Mouse (Mus musculus) urinary bladder, postnatal 36 days (tissue): ENCODE measurements around the gene Foxj2.

Source experiments
- DNase-seq, 2 experiments: peaks; one replicate each; pipeline ENCODE4 v3.0.0; 2022; ENCODE audit warnings: low spot score in 2 of 2, mixed read lengths in 1 of 2

The Foxj2 gene

GRCm38 (mm10) chr6:122813640-122814039 lies 6.1 kb upstream of the Foxj2 start:
- DNase-seq: no peak

DNA sequence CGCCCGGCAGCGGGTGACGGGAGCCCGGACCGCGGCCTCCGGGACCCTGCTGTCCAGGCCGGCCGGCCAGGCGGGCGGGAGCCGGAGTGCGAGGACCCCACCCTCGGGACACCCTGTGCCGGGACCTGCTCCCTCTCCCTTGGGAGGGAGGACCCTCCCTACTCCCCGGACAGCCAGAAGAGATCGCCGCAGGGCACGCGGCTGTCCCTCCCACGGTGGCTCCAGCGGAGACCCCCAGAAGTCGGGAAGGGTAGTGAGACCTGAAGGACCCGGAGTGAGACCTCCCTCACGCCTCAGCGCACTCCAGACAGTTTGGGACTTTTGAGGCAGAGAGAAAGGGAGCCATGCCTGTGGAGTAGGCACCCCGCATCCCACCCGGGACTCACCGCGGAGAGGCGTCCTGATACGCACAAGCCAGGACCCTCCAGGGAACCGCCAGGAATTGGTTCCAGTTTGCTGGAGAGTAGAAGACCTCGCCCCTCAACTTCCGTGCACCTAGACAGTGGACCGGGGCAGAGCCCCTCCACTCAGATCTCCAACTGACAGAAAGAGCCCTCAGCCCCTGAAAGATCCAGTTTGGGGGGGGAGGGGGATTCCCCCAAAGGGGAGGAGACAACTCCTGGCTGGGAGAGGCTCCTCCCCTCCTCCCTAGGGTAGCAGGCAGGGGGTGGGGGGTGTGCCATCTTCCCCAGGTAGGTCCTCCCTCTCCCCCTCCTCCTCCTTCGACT lies 521 bp downstream of the Foxj2 start:
- DNase-seq: peak in 1 of 2 experiments; percentile 23

- no peak for DNase-seq
These were observed 1.3 kb downstream of the Foxj2 start for GRCm38 (mm10) chr6:122820799-122821650.

DNA sequence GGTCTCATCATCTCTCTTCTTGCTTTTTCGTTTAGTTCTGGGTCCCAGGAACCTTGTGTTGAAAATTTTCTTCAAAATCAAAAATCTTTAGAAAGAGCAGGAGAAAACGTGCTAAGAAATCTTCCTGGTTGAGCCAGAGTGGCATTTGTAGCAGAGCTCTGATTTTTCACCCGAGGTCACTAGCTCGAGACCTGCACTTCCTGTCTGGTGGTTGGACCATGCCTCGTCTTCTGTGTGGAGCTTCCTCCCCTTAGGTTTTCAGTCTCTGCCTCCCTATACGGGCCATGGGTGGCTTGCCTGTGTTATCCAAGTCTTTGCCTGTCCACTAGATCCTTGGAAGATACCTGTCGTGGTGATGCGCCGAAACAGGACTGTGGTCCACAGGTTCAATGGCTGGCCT lies 2.1 kb downstream of the Foxj2 start:
- no peak for DNase-seq

DNA sequence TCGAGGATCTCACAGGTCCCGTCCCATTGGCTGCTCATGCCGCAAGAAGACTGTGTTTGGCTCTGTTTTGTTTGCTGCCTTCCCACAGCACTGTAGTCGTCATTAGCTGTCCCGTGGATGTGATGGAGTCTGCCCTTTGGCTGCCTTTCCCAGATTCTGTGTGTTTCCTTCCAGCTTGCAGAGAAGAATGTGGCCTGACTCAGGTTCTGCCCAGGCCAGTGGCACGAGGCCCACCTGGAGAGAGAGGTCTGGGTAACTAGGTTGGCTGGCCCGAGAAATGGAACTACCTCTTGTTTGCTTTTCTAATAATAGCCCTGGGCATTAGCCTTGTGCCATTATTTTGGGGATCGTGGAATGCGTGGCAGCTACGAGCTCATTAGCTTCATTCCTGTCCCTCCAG lies 4.4 kb downstream of the Foxj2 start:
- no peak for DNase-seq

- DNase-seq: no peak
These were observed 5.5 kb downstream of the Foxj2 start for GRCm38 (mm10) chr6:122825166-122825565.

GRCm38 (mm10) chr6:122825923-122826742 lies 6.4 kb downstream of the Foxj2 start:
- DNase-seq: peak; percentile 55 to 75

DNA sequence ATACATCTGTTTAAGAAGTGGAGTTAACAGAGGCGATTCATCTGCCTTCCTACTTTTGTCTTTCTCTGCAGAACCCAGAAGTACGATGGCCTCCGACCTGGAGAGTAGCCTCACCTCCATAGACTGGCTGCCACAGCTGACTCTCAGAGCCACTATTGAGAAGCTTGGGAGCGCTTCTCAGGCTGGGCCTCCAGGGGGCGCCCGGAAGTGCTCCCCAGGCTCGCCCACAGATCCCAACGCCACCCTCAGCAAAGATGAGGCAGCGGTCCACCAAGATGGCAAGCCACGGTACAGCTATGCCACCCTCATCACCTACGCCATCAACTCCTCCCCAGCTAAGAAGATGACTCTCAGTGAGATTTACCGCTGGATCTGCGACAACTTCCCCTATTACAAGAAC lies 8.4 kb downstream of the Foxj2 start:
- no peak for DNase-seq

- no peak for DNase-seq
These were observed 13.2 kb downstream of the Foxj2 start for GRCm38 (mm10) chr6:122832880-122833279.

- peak in 1 of 2 experiments; percentile 42 for DNase-seq
These were observed 14.7 kb downstream of the Foxj2 start for GRCm38 (mm10) chr6:122834365-122834764.

GRCm38 (mm10) chr6:122836974-122837373 lies 17.3 kb downstream of the Foxj2 start:
- no peak for DNase-seq

- no peak for DNase-seq
These were observed 17.8 kb downstream of the Foxj2 start for GRCm38 (mm10) chr6:122837539-122837938.

DNA sequence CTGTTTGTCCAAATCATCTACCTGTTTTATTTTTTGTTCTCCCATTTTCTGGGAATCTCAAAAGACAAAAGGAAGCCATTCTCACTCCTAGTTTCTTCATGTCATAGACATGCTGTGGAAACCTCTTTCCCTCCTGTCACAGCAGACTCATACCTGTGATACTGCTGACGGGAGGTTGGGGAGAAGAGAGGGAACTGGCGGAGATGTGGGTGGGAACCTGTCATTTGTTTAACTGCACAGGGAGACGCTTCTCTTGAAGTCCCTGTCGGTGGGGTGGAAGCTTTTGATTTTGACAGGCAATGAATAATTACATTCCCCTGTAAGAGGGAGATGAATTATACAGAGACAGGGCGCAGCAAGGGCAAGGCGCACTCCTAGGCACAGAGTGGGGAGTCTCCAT lies 24.0 kb downstream of the Foxj2 start:
- no peak for DNase-seq

DNA sequence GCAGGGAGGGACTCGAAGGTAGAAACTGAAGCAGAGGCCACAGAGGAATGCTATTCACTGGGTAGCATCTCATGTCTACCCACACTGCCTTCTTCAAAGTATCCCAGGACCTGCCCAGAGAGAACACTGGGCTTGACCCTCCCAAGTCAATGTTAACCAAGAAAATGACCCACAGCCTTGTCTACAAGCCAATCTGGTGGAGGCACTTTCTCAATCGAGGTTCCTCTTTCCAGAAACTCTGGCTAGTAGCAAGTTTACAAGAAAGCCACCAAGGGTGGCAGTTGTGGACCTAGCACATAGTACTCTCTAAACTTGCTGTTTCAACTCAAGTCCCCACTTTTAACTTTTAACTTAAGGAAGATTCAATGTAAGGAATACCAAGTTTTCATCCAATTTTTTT lies 33.0 kb downstream of the Foxj2 start:
- DNase-seq: no peak

DNA sequence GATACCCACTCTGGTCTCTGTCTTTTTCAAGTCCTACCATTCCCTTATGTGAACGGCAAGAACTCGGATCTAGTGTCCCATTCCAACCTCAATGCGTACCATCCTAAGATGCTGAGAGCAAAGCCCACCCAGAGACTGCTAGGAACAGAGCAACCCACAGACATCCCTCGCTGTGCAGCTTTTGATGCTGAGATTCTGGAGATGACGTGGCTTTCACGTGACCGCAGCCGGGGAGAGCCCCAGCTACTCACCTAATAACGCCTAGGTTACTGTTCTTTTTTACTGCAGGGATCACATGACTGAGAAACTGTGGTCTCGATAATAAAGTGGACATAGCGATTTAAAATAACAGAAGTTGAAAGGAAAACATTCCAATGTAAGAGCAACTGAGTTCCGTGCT lies 34.8 kb downstream of the Foxj2 start:
- no peak for DNase-seq

DNA sequence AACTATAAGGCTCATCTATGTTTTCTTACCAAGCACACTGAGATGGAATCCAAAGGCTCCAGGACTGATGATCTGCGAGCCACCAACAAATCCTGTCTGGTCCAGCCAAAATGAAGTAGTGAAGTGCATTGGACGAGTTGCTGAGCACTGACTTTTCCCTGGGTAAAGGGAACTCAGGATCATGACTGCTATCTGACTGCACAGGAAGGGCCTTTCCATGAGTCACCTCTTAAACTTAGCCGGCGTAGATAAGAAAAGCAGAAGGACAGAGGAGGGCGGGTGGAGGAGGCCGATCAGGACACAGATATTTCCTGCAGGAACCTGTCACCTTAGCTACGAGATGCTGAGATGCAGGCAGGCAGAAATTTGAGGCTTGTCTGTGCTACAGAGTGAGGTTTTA lies 36.2 kb downstream of the Foxj2 start, which contains the start of gene C3ar1:
Gene C3ar1 (minus strand): TSS at position 207 of the 400 bp plus-strand sequence.
- DNase-seq: peak in 1 of 2 experiments; percentile 17

DNA sequence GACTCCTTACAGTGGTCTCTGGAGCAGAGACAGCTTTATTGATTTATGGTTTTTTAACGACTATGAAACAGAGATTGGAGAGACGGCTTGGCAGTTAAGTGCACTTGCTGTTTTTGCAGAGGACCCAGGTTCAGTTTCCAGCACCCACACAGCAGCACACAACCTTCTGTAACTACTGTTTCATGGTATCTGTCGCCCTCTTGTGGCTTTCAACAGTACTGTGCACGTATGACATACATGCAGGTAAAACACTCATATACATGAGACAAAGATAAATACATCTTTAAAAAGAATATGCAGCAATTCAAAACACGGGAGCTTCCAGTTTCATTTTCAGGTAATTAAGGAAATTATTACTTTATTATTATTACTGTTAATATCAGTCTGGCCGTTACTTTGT lies 42.7 kb downstream of the Foxj2 start:
- DNase-seq: no peak

GRCm38 (mm10) chr6:122862871-122863270 lies 43.2 kb downstream of the Foxj2 start:
- DNase-seq: no peak

DNA sequence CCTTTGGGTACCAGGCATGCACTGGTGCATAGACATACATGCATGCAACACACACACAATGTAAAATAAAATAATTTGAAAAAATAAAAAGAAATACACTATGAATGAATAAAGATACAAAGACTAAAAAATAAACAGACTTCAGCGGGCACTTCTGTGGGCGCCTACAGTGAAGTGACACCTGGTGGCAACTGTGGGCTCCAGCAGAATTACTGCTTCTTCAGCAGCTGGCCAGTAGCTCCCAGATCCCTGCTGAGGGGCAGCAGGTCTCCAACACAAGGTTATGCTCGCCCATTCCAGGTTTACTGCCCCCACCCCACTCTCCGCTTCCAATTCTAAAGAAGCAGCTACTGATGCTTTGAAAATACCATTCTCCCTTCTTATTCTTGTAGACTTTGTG lies 48.2 kb downstream of the Foxj2 start:
- DNase-seq: no peak

GRCm38 (mm10) chr6:122869846-122870245 lies 50.1 kb downstream of the Foxj2 start:
- no peak for DNase-seq

DNA sequence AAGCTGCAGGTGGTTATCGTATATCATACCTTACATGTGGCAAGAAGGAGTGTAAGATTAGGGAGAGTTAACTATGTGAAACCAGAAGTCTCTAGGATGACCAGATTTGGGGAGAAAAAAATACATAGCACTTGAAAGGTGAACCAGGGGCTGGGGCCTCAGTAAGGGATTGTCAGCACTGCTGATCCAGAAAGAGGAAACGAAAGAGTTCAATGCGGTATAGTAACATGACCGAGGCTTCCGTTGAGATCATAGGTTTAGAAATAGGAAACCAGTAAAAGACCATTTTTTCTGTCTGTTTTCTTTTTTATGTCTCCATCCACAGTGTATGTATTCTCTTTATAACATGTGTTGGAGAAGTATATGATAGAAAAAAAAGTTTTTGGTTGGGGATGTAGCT lies 53.1 kb downstream of the Foxj2 start:
- no peak for DNase-seq
